Mouse (Mus musculus) bone marrow macrophage, adult 2 months (primary cell): ENCODE results near the gene Pstk.

ENCODE experiments used
- CTCF ChIP-seq: IDR thresholded peaks from 2 replicates; pipeline ENCODE4 v1.5.1; 2012; ENCODE audit warnings: low read depth, mild to moderate bottlenecking, low read length, moderate library complexity
- POLR2A ChIP-seq: IDR thresholded peaks from 2 replicates; pipeline ENCODE4 v1.6.1; 2012; ENCODE audit warnings: mild to moderate bottlenecking, low read depth, low read length, borderline replicate concordance

DNA sequence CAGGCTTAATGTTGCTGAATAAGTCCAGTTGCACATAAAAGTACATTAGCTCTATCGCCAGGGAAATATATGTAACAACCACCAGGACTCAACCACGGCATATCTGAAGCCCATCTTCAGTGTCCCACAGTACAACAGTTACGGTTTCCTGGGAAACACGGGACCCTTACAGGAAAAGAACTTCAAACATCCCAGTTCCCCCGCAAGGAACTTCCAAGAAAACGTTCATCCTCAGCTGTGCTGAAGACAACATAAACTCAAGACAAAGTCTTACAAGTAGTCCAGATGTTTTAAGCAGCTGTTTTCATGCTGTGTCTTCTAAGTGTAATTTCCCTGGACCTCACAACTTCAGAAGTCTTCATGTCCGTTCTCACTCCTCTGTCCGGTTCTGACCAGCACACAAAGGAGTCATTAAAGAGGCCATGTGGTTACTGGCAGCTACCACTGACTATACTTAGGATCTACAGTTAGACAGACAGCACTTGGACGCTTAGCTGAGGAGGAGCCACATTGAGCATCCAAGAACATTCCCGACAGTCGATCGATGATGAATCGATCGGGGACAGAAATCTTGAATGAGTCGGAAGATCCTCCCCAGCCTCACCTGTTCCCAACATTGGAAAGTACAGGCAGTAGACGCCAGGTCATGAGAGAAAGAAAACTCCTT lies 38.5 kb downstream of the Pstk start:
- no peak for TF ChIP-seq CTCF
- no peak for TF ChIP-seq POLR2A
